28 mouse cellular contexts compared by ENCODE assay signal in genomic region chr5:63473163-63473562, GRCm38 (mm10).
A peak's percentile ranks its signal among the peaks of the same experiment; 100 is the strongest.
DNase-seq lines count a peak whose midpoint lies in the region; ATAC-seq and TF ChIP-seq lines count a peak whose summit lies in the region.
"Had no signal": no experiment of that assay in that cellular context is flagged by ENCODE, and none has a peak within 500 bp of the region (broad histone marks: within the 10 kb centered on the region; RNA-seq: fewer than 3 reads in every experiment).

No protein-coding gene starts in this region.

- no peaks in the 10 kb centered on the region for H3K4me1 ChIP-seq in hindbrain, embryonic 10.5 days (replicated peaks)
- H3K4me1 ChIP-seq in hindbrain, embryonic 14.5 days (replicated peaks; ENCODE audit: control insufficient read depth, insufficient read depth, low read length) = no peaks in the 10 kb centered on the region
- no peaks in the 10 kb centered on the region for H3K4me1 ChIP-seq in liver, postnatal 0 days (ENCODE audit: insufficient read depth)
- no peaks in the 10 kb centered on the region for H3K4me1 ChIP-seq in liver, embryonic 12.5 days
- H3K4me1 ChIP-seq in cortical plate, adult 2 months (ENCODE audit: control insufficient read depth, insufficient read depth, low read length) = no peaks in the 10 kb centered on the region
- H3K4me1 ChIP-seq: forebrain, embryonic 12.5 days; hindbrain, embryonic 12.5 days; limb, embryonic 10.5 days; liver, embryonic 13.5 days; midbrain, embryonic 12.5 days; neural tube, embryonic 15.5 days had no signal

- H3K4me3 ChIP-seq in hindbrain, embryonic 10.5 days = no peak overlapping the region
- no peak overlapping the region for H3K4me3 ChIP-seq in hindbrain, embryonic 14.5 days (replicated peaks; ENCODE audit: low read length)
- H3K4me3 ChIP-seq in liver, postnatal 0 days (ENCODE audit: low read depth, low read length) = no peak overlapping the region
- no peak overlapping the region for H3K4me3 ChIP-seq in liver, embryonic 12.5 days
- H3K4me3 ChIP-seq in cortical plate, adult 2 months (ENCODE audit: insufficient read depth, low read length) = no peak overlapping the region
- H3K4me3 ChIP-seq: forebrain, embryonic 12.5 days; heart, adult 2 months; hindbrain, embryonic 12.5 days; limb, embryonic 10.5 days; liver, embryonic 13.5 days; midbrain, embryonic 12.5 days; myocyte; neural tube, embryonic 15.5 days had no signal

- DNase-seq in hindbrain, embryonic 10.5 days (ENCODE audit: low spot score) = peak; percentile 2
- no peak for DNase-seq in hindbrain, embryonic 14.5 days (ENCODE audit: low spot score)
- DNase-seq in liver, postnatal 0 days = no peak
- peak; percentile 18 for DNase-seq in ES-CJ7 (ENCODE audit: low read depth, low spot score)
- DNase-seq in urinary bladder, adult 18-20 months (ENCODE audit: low spot score in 2 of 2) = no peak
- DNase-seq in kidney, adult 8-10 months = no peak
- DNase-seq: adrenal gland, postnatal 14 days; B cell, adult 2 months; cerebellum, adult 9-10 months; embryo, embryonic 11 days; gastrocnemius, postnatal 14 days; heart, adult 2 months; kidney, adult 2 months; kidney, postnatal 4 days; liver, embryonic 13.5 days; lung, postnatal 36 days; right cerebral cortex, postnatal 4 days; thymus, adult 18-20 months had no signal

- H3K4me2 ChIP-seq in hindbrain, embryonic 14.5 days (replicated peaks) = no peak overlapping the region
- H3K4me2 ChIP-seq in liver, postnatal 0 days (ENCODE audit: low read depth, low read length) = no peak overlapping the region
- no peak overlapping the region for H3K4me2 ChIP-seq in liver, embryonic 12.5 days
- H3K4me2 ChIP-seq: forebrain, embryonic 12.5 days; hindbrain, embryonic 12.5 days; liver, embryonic 13.5 days; midbrain, embryonic 12.5 days; neural tube, embryonic 15.5 days had no signal

- no peaks in the 10 kb centered on the region for H3K27me3 ChIP-seq in hindbrain, embryonic 10.5 days (ENCODE audit: insufficient read depth, poor library complexity, severe bottlenecking)
- no peaks in the 10 kb centered on the region for H3K27me3 ChIP-seq in hindbrain, embryonic 14.5 days (ENCODE audit: control insufficient read depth, insufficient read depth, low read length)
- H3K27me3 ChIP-seq in liver, postnatal 0 days (ENCODE audit: insufficient read depth, low read length) = no peaks in the 10 kb centered on the region
- no peaks in the 10 kb centered on the region for H3K27me3 ChIP-seq in liver, embryonic 12.5 days (replicated peaks)
- H3K27me3 ChIP-seq: forebrain, embryonic 12.5 days; hindbrain, embryonic 12.5 days; liver, embryonic 13.5 days; midbrain, embryonic 12.5 days; neural tube, embryonic 15.5 days had no signal

- 78% methylated on average over 3 of the region's 3 CpGs for WGBS in hindbrain, embryonic 10.5 days
- 81% methylated on average over 3 of the region's 3 CpGs for WGBS in hindbrain, embryonic 14.5 days
- 71% methylated on average over 3 of the region's 3 CpGs for WGBS in liver, postnatal 0 days (ENCODE audit: insufficient replicate concordance)
- 52% methylated on average over 3 of the region's 3 CpGs for WGBS in liver, embryonic 12.5 days (ENCODE audit: insufficient replicate concordance)

- no peaks in the 10 kb centered on the region for H3K9me3 ChIP-seq in hindbrain, embryonic 10.5 days
- H3K9me3 ChIP-seq in hindbrain, embryonic 14.5 days (ENCODE audit: control insufficient read depth, low read length) = no peaks in the 10 kb centered on the region
- no peaks in the 10 kb centered on the region for H3K9me3 ChIP-seq in liver, postnatal 0 days (ENCODE audit: low read length)
- no peaks in the 10 kb centered on the region for H3K9me3 ChIP-seq in liver, embryonic 12.5 days (replicated peaks)
- H3K9me3 ChIP-seq: forebrain, embryonic 12.5 days; G1E; hindbrain, embryonic 12.5 days; limb, embryonic 10.5 days; liver, embryonic 13.5 days; midbrain, embryonic 12.5 days; neural tube, embryonic 15.5 days had no signal

- H3K36me3 ChIP-seq in hindbrain, embryonic 10.5 days = no peaks in the 10 kb centered on the region
- H3K36me3 ChIP-seq in hindbrain, embryonic 14.5 days (replicated peaks; ENCODE audit: control insufficient read depth, insufficient read depth) = no peaks in the 10 kb centered on the region
- no peaks in the 10 kb centered on the region for H3K36me3 ChIP-seq in liver, postnatal 0 days (replicated peaks; ENCODE audit: insufficient read depth, low read length)
- H3K36me3 ChIP-seq in liver, embryonic 12.5 days = no peaks in the 10 kb centered on the region
- H3K36me3 ChIP-seq: forebrain, embryonic 12.5 days; G1E; hindbrain, embryonic 12.5 days; limb, embryonic 10.5 days; liver, embryonic 13.5 days; midbrain, embryonic 12.5 days; neural tube, embryonic 15.5 days had no signal

- TF ChIP-seq POLR2A in cortical plate, adult 2 months (IDR thresholded peaks at IDR 0.05; ENCODE audit: extremely low read depth, insufficient read depth, low read length) = no peak

- H3K9ac ChIP-seq in hindbrain, embryonic 14.5 days = no peak overlapping the region
- H3K9ac ChIP-seq in liver, postnatal 0 days (replicated peaks) = no peak overlapping the region
- H3K9ac ChIP-seq in liver, embryonic 12.5 days = no peak overlapping the region
- H3K9ac ChIP-seq: forebrain, embryonic 12.5 days; hindbrain, embryonic 12.5 days; liver, embryonic 13.5 days; midbrain, embryonic 12.5 days; neural tube, embryonic 15.5 days had no signal

- TF ChIP-seq EP300 in liver, postnatal 0 days (IDR thresholded peaks at IDR 0.05; ENCODE audit: low read depth) = no peak

- TF ChIP-seq CTCF in liver, postnatal 0 days (IDR thresholded peaks at IDR 0.05; ENCODE audit: low read depth) = 0 out of 2 replicates have a peak, but pooled peaks have one; percentile 13
- TF ChIP-seq CTCF in cortical plate, adult 2 months (IDR thresholded peaks at IDR 0.05; ENCODE audit: extremely low read depth, insufficient read depth, low read length) = peak; percentile 10; the same call in 1 of the 2 replicates

- no peak for ATAC-seq in hindbrain, embryonic 14.5 days (ENCODE audit: low FRiP score)
- no peak for ATAC-seq in liver, postnatal 0 days
- ATAC-seq in liver, embryonic 12.5 days = no peak
- ATAC-seq: activated CD4-positive, CD25-positive, alpha-beta regulatory T cell, adult 4 months had no signal

- no peak overlapping the region for H3K27ac ChIP-seq in hindbrain, embryonic 10.5 days
- no peak overlapping the region for H3K27ac ChIP-seq in hindbrain, embryonic 14.5 days
- no peak overlapping the region for H3K27ac ChIP-seq in liver, postnatal 0 days (ENCODE audit: low read depth)
- H3K27ac ChIP-seq in liver, embryonic 12.5 days = no peak overlapping the region
- H3K27ac ChIP-seq in cortical plate, adult 2 months (ENCODE audit: insufficient read depth, low read length) = no peak overlapping the region
- H3K27ac ChIP-seq: forebrain, embryonic 12.5 days; heart, adult 2 months; hindbrain, embryonic 12.5 days; limb, embryonic 10.5 days; liver, embryonic 13.5 days; midbrain, embryonic 12.5 days; neural tube, embryonic 15.5 days had no signal

Comparison
In these comparisons a context has a peak if more than half of its experiments do, and no peak if none do; other contexts are left out.
1. DNase-seq: peak in hindbrain, embryonic 10.5 days (single experiment) and ES-CJ7 (single experiment); none in hindbrain, embryonic 14.5 days (single experiment), liver, postnatal 0 days (single experiment), urinary bladder, adult 18-20 months (0 of 2) and kidney, adult 8-10 months (0 of 2).